8 mouse cellular contexts compared by ENCODE assay signal in genomic region chr12:8232679-8233078, GRCm38 (mm10). TPM values are rescaled to one million over a fixed set of nuclear protein-coding genes. Genes with fewer than 3 reads are reported as not detected.
DNase-seq lines count a peak whose midpoint lies in the region; ATAC-seq and TF ChIP-seq lines count a peak whose summit lies in the region.

No protein-coding gene starts in this region.

- peak; percentile 36 for TF ChIP-seq CTCF in C2C12 (IDR thresholded peaks at IDR 0.05; ENCODE audit: control insufficient read depth, insufficient read depth, insufficient read length)
- no peak for TF ChIP-seq CTCF in thymus, adult 2 months (IDR thresholded peaks at IDR 0.05; ENCODE audit: borderline replicate concordance, control insufficient read depth, extremely low read depth, insufficient read depth, low read length, poor library complexity)

- no peak overlapping the region for H3K9ac ChIP-seq in hindbrain, embryonic 14.5 days
- no peak overlapping the region for H3K9ac ChIP-seq in hindbrain, embryonic 16.5 days (ENCODE audit: low read depth, low read length)

- H3ac ChIP-seq in C2C12 (ENCODE audit: control insufficient read depth, insufficient read length, low read depth), result no peak overlapping the region

- H3K79me3 ChIP-seq in C2C12 (ENCODE audit: low read depth), result no peaks in the 10 kb centered on the region

- H3K4me1 ChIP-seq in hindbrain, embryonic 14.5 days (replicated peaks; ENCODE audit: control insufficient read depth, insufficient read depth, low read length), result no peaks in the 10 kb centered on the region
- no peaks in the 10 kb centered on the region for H3K4me1 ChIP-seq in hindbrain, embryonic 16.5 days (ENCODE audit: control insufficient read depth, insufficient read depth, low read depth, low read length)
- no peaks in the 10 kb centered on the region for H3K4me1 ChIP-seq in thymus, adult 2 months (replicated peaks; ENCODE audit: control insufficient read depth, insufficient read depth, low read length)

- ATAC-seq in hindbrain, embryonic 14.5 days (ENCODE audit: low FRiP score), result peak; percentile 21; the same call in 1 of the 2 replicates
- ATAC-seq in hindbrain, embryonic 16.5 days, result no peak

- H3K4me3 ChIP-seq in hindbrain, embryonic 14.5 days (replicated peaks; ENCODE audit: low read length), result no peak overlapping the region
- H3K4me3 ChIP-seq in hindbrain, embryonic 16.5 days (ENCODE audit: low read length), result no peak overlapping the region
- H3K4me3 ChIP-seq in C2C12 (ENCODE audit: insufficient read depth, poor library complexity, severe bottlenecking), result no peak overlapping the region
- H3K4me3 ChIP-seq in thymus, adult 2 months (ENCODE audit: control insufficient read depth, insufficient read depth, low read length), result no peak overlapping the region

- 85% methylated on average over 3 of the region's 3 CpGs for WGBS in hindbrain, embryonic 14.5 days
- 83% methylated on average over 3 of the region's 3 CpGs for WGBS in hindbrain, embryonic 16.5 days
- WGBS in thymus, adult 2 months, result 95% methylated on average over 3 of the region's 3 CpGs

- TF ChIP-seq POLR2A in thymus, adult 2 months (IDR thresholded peaks at IDR 0.05; ENCODE audit: control insufficient read depth, extremely low read depth, insufficient read depth, low read length, poor library complexity), result no peak

- peak; percentile 47 for DNase-seq in hindbrain, embryonic 14.5 days (ENCODE audit: low spot score)
- DNase-seq in ZHBTc4 (ENCODE audit: low read depth, low spot score), result peak; percentile 22
- peak; percentile 46 to 63 for DNase-seq in kidney, postnatal 36 days
- DNase-seq in thymus, postnatal 25 days, result no peak
- DNase-seq in heart, postnatal 4 days, result no peak
- DNase-seq in thymus, adult 2 months, result no peak

- no peak overlapping the region for H3K4me2 ChIP-seq in hindbrain, embryonic 14.5 days (replicated peaks)
- no peak overlapping the region for H3K4me2 ChIP-seq in hindbrain, embryonic 16.5 days (ENCODE audit: low read length)

- H3K27ac ChIP-seq in hindbrain, embryonic 14.5 days, result no peak overlapping the region
- no peak overlapping the region for H3K27ac ChIP-seq in hindbrain, embryonic 16.5 days (ENCODE audit: low read depth, low read length)
- H3K27ac ChIP-seq in thymus, adult 2 months (ENCODE audit: control insufficient read depth, insufficient read depth, low read length), result no peak overlapping the region

- H3K27me3 ChIP-seq in hindbrain, embryonic 14.5 days (ENCODE audit: control insufficient read depth, insufficient read depth, low read length), result no peaks in the 10 kb centered on the region
- H3K27me3 ChIP-seq in hindbrain, embryonic 16.5 days (replicated peaks; ENCODE audit: control insufficient read depth, insufficient read depth, low read length), result no peaks in the 10 kb centered on the region
- H3K27me3 ChIP-seq in C2C12 (ENCODE audit: control insufficient read depth, insufficient read depth, insufficient read length), result no peaks in the 10 kb centered on the region
- H3K27me3 ChIP-seq in thymus, adult 2 months (ENCODE audit: control insufficient read depth, insufficient read depth, low read length), result no peaks in the 10 kb centered on the region

- no peaks in the 10 kb centered on the region for H3K79me2 ChIP-seq in C2C12 (ENCODE audit: control insufficient read depth, insufficient read depth)

- H3K36me3 ChIP-seq in hindbrain, embryonic 14.5 days (replicated peaks; ENCODE audit: control insufficient read depth, insufficient read depth), result peaks cover 22% of the 10 kb centered on the region
- peaks cover 6% of the 10 kb centered on the region; the same call in 1 of the 2 replicates for H3K36me3 ChIP-seq in hindbrain, embryonic 16.5 days (ENCODE audit: control insufficient read depth, insufficient read depth, low read length)
- H3K36me3 ChIP-seq in C2C12 (ENCODE audit: control insufficient read depth, insufficient read depth), result peaks cover 42% of the 10 kb centered on the region
- peaks cover 5% of the 10 kb centered on the region; the same call in 1 of the 2 replicates for H3K36me3 ChIP-seq in thymus, adult 2 months (ENCODE audit: control insufficient read depth, insufficient read depth, low read length)

- no peaks in the 10 kb centered on the region for H3K9me3 ChIP-seq in hindbrain, embryonic 14.5 days (ENCODE audit: control insufficient read depth, low read length)
- no peaks in the 10 kb centered on the region for H3K9me3 ChIP-seq in hindbrain, embryonic 16.5 days (ENCODE audit: control insufficient read depth, low read length)

TF ChIP-seq in C2C12, 6 proteins besides CTCF, POLR2A, EP300 and RAD21:
- TF ChIP-seq USF1 (IDR thresholded peaks at IDR 0.05; ENCODE audit: low read depth) (no peak), MYOD1 (IDR thresholded peaks at IDR 0.05; ENCODE audit: control insufficient read depth, insufficient read length, low read depth) (no peak), FOSL1 (IDR thresholded peaks at IDR 0.05; ENCODE audit: insufficient read depth, low read length, poor library complexity, severe bottlenecking) (no peak), MAX (IDR thresholded peaks at IDR 0.05) (no peak), MYOG (IDR thresholded peaks at IDR 0.05; ENCODE audit: control insufficient read depth, extremely low read depth, insufficient read length) (no peak), CEBPB (IDR thresholded peaks at IDR 0.05; ENCODE audit: low read depth) (no peak)

RNA-seq across cellular contexts. Expression of gene Ldah, which starts 24.8 kb away (rescaled TPM):
- 67.0 and 69.9 TPM in 2 replicates for polyA plus RNA-seq in hindbrain, embryonic 14.5 days (2014; fragmentation: Nextera tagmentation; extraction: Ambion mirVana)
- 61.9 and 75.3 TPM in 2 replicates for polyA plus RNA-seq in hindbrain, embryonic 16.5 days (2015; fragmentation: Nextera tagmentation; extraction: Ambion mirVana)
- polyA plus RNA-seq in C2C12 (2012; fragmentation: generic; extraction: Trizol), result 52.7 TPM
- total RNA-seq in heart, postnatal 4 days (2021), result 10 to 100 TPM; 25.8 to 29.1 TPM
- polyA plus RNA-seq in thymus, adult 2 months (2012; rRNA removed), result 29.8 and 33.2 TPM in 2 replicates

Comparison
In these comparisons a context has a peak if more than half of its experiments do, and no peak if none do; other contexts are left out.
1. DNase-seq: peak in hindbrain, embryonic 14.5 days (single experiment), ZHBTc4 (single experiment) and kidney, postnatal 36 days (2 of 2); none in thymus, postnatal 25 days (single experiment), heart, postnatal 4 days (single experiment) and thymus, adult 2 months (single experiment).